ENCODE assay signal across 12 mouse cellular contexts in the genomic region with DNA sequence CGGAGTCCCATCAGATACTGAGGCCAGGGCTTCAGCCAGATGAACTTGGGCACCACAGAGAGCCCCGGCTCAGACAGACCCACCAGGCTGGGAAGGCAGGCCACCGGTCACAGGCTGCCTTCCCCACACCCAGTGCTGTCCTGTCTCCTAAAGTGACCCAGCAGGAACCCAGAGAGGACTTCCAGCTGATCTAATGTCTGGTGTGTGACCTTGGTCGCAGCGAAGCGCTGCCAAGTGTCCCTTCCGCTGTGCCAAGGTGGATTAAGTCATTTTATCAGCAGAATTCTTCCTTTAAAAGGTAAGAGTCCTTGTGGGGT. TPM values are rescaled to one million over a fixed set of nuclear protein-coding genes. Genes with fewer than 3 reads are reported as not detected.
DNase-seq lines count a peak whose midpoint lies in the region; ATAC-seq lines count a peak whose summit lies in the region.
"Had no signal": no experiment of that assay in that cellular context is flagged by ENCODE, and none has a peak within 500 bp of the region (broad histone marks: within the 10 kb centered on the region; RNA-seq: fewer than 3 reads in every experiment).

No protein-coding gene starts in this region.

- H3K4me3 ChIP-seq in kidney, embryonic 15.5 days (replicated peaks), result no peak overlapping the region
- H3K4me3 ChIP-seq in midbrain, embryonic 11.5 days (ENCODE audit: low read depth, low read length), result no peak overlapping the region
- H3K4me3 ChIP-seq: liver, embryonic 15.5 days; midbrain, embryonic 10.5 days had no signal

- no peak overlapping the region for H3K9ac ChIP-seq in kidney, embryonic 15.5 days
- H3K9ac ChIP-seq in midbrain, embryonic 11.5 days (ENCODE audit: low read length), result no peak overlapping the region
- H3K9ac ChIP-seq: liver, embryonic 15.5 days had no signal

- DNase-seq in adrenal gland, adult (ENCODE audit: inconsistent age in 2 of 2, low spot score in 1 of 2), result peak; percentile 88 to 94
- DNase-seq in adrenal gland, postnatal 4 days (ENCODE audit: low spot score in 2 of 2), result no peak
- peak; percentile 20 for DNase-seq in kidney, adult 18-20 months
- peak; percentile 64 for DNase-seq in adrenal gland, postnatal 25 days
- DNase-seq in heart, postnatal 10 days, result peak; percentile 86 to 87
- DNase-seq in midbrain, embryonic 11.5 days (ENCODE audit: low spot score, missing footprints), result no peak
- DNase-seq: spleen, adult 18-20 months; thymus, adult 2 months had no signal

- H3K27me3 ChIP-seq in kidney, embryonic 15.5 days, result peaks cover 52% of the 10 kb centered on the region
- no peaks in the 10 kb centered on the region for H3K27me3 ChIP-seq in midbrain, embryonic 11.5 days (ENCODE audit: control insufficient read depth, insufficient read depth, low read length)
- H3K27me3 ChIP-seq: liver, embryonic 15.5 days had no signal

- no peaks in the 10 kb centered on the region for H3K9me3 ChIP-seq in kidney, embryonic 15.5 days (replicated peaks)
- no peaks in the 10 kb centered on the region for H3K9me3 ChIP-seq in midbrain, embryonic 11.5 days (ENCODE audit: control insufficient read depth, low read length)
- H3K9me3 ChIP-seq: liver, embryonic 15.5 days; midbrain, embryonic 10.5 days had no signal

- H3K4me2 ChIP-seq in kidney, embryonic 15.5 days, result no peak overlapping the region
- H3K4me2 ChIP-seq in midbrain, embryonic 11.5 days, result no peak overlapping the region
- H3K4me2 ChIP-seq: liver, embryonic 15.5 days had no signal

- H3K36me3 ChIP-seq in kidney, embryonic 15.5 days, result no peaks in the 10 kb centered on the region
- H3K36me3 ChIP-seq in midbrain, embryonic 11.5 days (ENCODE audit: control insufficient read depth, insufficient read depth, low read length), result no peaks in the 10 kb centered on the region
- H3K36me3 ChIP-seq: liver, embryonic 15.5 days; midbrain, embryonic 10.5 days had no signal

- intact Hi-C loops in heart, postnatal 10 days (cut with DNase I), result loop anchor here (5.0 kb wide), 1 partner anchor 176 kb away; no protein-coding TSS in a partner anchor

- H3K4me1 ChIP-seq in kidney, embryonic 15.5 days, result peaks cover 27% of the 10 kb centered on the region
- H3K4me1 ChIP-seq in midbrain, embryonic 11.5 days (ENCODE audit: control insufficient read depth, insufficient read depth, low read length), result peaks cover 6% of the 10 kb centered on the region

- WGBS in kidney, embryonic 15.5 days, result 88% methylated on average over 7 of the region's 7 CpGs
- 89% methylated on average over 7 of the region's 7 CpGs for WGBS in midbrain, embryonic 11.5 days

- no peak for ATAC-seq in kidney, embryonic 15.5 days (replicated peaks; ENCODE audit: low FRiP score)
- ATAC-seq in granulocyte monocyte progenitor cell, adult 5-6 weeks (replicated peaks; ENCODE audit: poor library complexity, severe bottlenecking), result no peak
- no peak for ATAC-seq in midbrain, embryonic 11.5 days (ENCODE audit: low FRiP score)

- H3K27ac ChIP-seq in kidney, embryonic 15.5 days, result no peak overlapping the region
- H3K27ac ChIP-seq in midbrain, embryonic 11.5 days (ENCODE audit: low read depth, low read length), result no peak overlapping the region
- H3K27ac ChIP-seq: liver, embryonic 15.5 days; midbrain, embryonic 10.5 days had no signal

RNA-seq across cellular contexts. Expression of gene Cradd, which starts 5.6 kb away (rescaled TPM):
- total RNA-seq in adrenal gland, postnatal 4 days (2021), result 10 to 100 TPM; 13.0 to 14.0 TPM
- 7.7 and 9.3 TPM in 2 replicates for polyA plus RNA-seq in kidney, embryonic 15.5 days (2015; fragmentation: Nextera tagmentation; extraction: Ambion mirVana)
- total RNA-seq in adrenal gland, postnatal 25 days (2021), result 15.2 and 19.1 TPM in 2 replicates
- total RNA-seq in heart, postnatal 10 days (2021), result 10 to 100 TPM; 12.9 to 13.5 TPM
- 15.0 and 15.5 TPM in 2 replicates for total RNA-seq in granulocyte monocyte progenitor cell, adult 5-6 weeks (2014; fragmentation: Nextera tagmentation)
- 3.3 and 5.3 TPM in 2 replicates for total RNA-seq in granulocyte monocyte progenitor cell, adult 5-6 weeks (2017)
- polyA plus RNA-seq in midbrain, embryonic 11.5 days (2014; fragmentation: Nextera tagmentation; extraction: Ambion mirVana), result 15.0 and 18.0 TPM in 2 replicates

Comparison
In these comparisons a context has a peak if more than half of its experiments do, and no peak if none do; other contexts are left out.
1. DNase-seq: peak in adrenal gland, adult (2 of 2), kidney, adult 18-20 months (single experiment), adrenal gland, postnatal 25 days (single experiment) and heart, postnatal 10 days (2 of 2); none in adrenal gland, postnatal 4 days (0 of 2) and midbrain, embryonic 11.5 days (single experiment).